Mouse (Mus musculus): ENCODE measurements at regions not wholly inside any gene's neighbourhood (a gene's known extent, or its start where the extent isn't known, plus 50 kb on each side); places are given as distances from the start of the nearest gene placed in this dataset.
A peak's percentile ranks its signal among the peaks of the same experiment; 100 is the strongest.

DNA sequence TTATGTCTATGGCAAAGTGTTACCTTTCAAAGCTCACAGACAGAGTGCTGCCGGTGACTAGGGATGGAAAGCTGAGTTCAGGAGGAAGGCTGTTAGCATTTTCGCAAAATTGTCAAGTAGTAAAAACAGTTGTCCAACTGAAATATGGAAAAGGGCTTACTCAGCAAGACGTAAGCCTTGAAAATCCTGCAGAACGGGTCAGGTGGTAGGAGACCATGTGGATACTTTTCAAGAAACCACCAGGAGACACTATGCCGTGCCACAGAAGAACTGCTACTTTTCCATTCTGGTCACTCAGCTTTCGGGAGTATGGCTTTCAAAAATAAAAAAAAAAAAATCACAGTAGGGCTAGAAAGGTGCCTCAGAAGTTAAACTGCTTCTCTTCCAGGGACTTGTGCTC is 199.1 kb upstream of the Pou3f3 start:
- no peaks in the 10 kb centered on the region for H3K36me3 ChIP-seq (ENCODE audit: control insufficient read depth, insufficient read depth, low read length)
- H3K4me1 ChIP-seq (ENCODE audit: control insufficient read depth, insufficient read depth, low read length): no peaks in the 10 kb centered on the region
- TF ChIP-seq POLR2A (IDR thresholded peaks at IDR 0.05; ENCODE audit: insufficient read depth, low read depth, low read length): no peak
- WGBS: 85% methylated on average over 6 of the region's 6 CpGs
- intact Hi-C loops (cut with DNase I): no loop called here
- H3K27me3 ChIP-seq (ENCODE audit: control insufficient read depth, insufficient read depth, low read length): no peaks in the 10 kb centered on the region
- H3K4me3 ChIP-seq: no peak overlapping the region
- H3K9ac ChIP-seq (ENCODE audit: low read depth, low read length): no peak overlapping the region
- H3K27ac ChIP-seq: no peak overlapping the region
- DNase-seq: no peak
- H3K79me2 ChIP-seq (replicated peaks; ENCODE audit: control insufficient read depth, insufficient read depth, low read length): no peaks in the 10 kb centered on the region

DNA sequence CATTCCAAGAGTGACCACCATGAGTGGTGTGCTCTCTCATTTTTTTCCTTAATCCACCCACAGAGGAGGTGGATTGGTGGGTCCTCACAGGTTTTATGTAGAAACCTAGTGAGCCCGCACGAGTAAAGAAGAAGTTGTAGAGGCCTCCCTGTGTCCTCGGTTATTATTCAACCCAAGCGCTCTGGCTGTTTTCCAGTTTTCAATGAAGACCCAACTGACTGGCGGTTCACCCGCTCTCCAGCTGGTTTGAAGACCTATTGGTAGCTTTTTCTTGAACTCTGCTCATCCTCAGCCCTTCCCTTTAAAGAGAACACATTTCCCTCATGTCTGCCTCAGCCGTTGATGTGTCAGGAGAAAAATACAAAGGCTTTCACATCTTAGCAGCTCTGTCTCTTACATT is 196.7 kb upstream of the Pou3f3 start:
- intact Hi-C loops (cut with DNase I): no loop called here
- no peak for DNase-seq
- WGBS: 91% methylated on average over 7 of the region's 7 CpGs

DNA sequence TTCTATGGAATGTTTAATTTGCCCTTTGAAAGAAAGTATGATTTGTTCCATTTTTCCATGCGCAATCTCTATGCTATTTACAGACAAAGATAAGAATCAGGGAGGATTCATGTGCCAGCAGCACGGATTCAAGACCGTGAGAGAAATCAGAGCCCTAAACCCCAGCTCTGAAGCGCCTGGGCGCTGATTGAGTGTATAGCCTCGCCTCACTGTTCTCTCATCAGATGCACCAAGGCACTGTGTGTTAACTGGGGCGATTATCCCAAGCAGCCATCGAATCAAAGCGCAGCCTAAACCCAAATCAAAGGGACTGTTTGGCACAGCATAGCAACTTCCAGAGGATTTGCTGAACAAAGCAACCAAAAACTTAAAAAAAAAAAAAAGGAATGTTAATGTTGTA is 191.1 kb upstream of the Pou3f3 start:
- H3K36me3 ChIP-seq (ENCODE audit: control insufficient read depth, insufficient read depth, low read length): no peaks in the 10 kb centered on the region
- no peaks in the 10 kb centered on the region for H3K79me2 ChIP-seq (replicated peaks; ENCODE audit: control insufficient read depth, insufficient read depth, low read length)
- H3K4me3 ChIP-seq: no peak overlapping the region
- no peaks in the 10 kb centered on the region for H3K4me1 ChIP-seq (ENCODE audit: control insufficient read depth, insufficient read depth, low read length)
- H3K27me3 ChIP-seq (ENCODE audit: control insufficient read depth, insufficient read depth, low read length): no peaks in the 10 kb centered on the region
- no peak overlapping the region for H3K27ac ChIP-seq
- TF ChIP-seq CTCF (IDR thresholded peaks at IDR 0.05): no peak
- TF ChIP-seq POLR2A (IDR thresholded peaks at IDR 0.05; ENCODE audit: insufficient read depth, low read depth, low read length): no peak
- intact Hi-C loops (cut with DNase I): no loop called here
- no peak for DNase-seq
- WGBS: 78% methylated on average over 9 of the region's 9 CpGs
- H3K9ac ChIP-seq (ENCODE audit: low read depth, low read length): no peak overlapping the region

More for the DNA sequence above, 196.7 kb upstream of the Pou3f3 start:
- Histone ChIP-seq H3K9ac (ENCODE audit: low read depth, low read length) (no peak overlapping the region), H3K27me3 (ENCODE audit: control insufficient read depth, insufficient read depth, low read length) (no peaks in the 10 kb centered on the region), H3K79me2 (replicated peaks; ENCODE audit: control insufficient read depth, insufficient read depth, low read length) (no peaks in the 10 kb centered on the region), H3K27ac (no peak overlapping the region), H3K4me1 (ENCODE audit: control insufficient read depth, insufficient read depth, low read length) (no peaks in the 10 kb centered on the region), H3K36me3 (ENCODE audit: control insufficient read depth, insufficient read depth, low read length) (no peaks in the 10 kb centered on the region), H3K4me3 (no peak overlapping the region)
- no peak for TF ChIP-seq POLR2A (IDR thresholded peaks at IDR 0.05; ENCODE audit: insufficient read depth, low read depth, low read length)
- TF ChIP-seq CTCF (IDR thresholded peaks at IDR 0.05): no peak
- TF ChIP-seq EP300 (IDR thresholded peaks at IDR 0.05; ENCODE audit: insufficient read depth, low read depth, low read length): no peak

DNA sequence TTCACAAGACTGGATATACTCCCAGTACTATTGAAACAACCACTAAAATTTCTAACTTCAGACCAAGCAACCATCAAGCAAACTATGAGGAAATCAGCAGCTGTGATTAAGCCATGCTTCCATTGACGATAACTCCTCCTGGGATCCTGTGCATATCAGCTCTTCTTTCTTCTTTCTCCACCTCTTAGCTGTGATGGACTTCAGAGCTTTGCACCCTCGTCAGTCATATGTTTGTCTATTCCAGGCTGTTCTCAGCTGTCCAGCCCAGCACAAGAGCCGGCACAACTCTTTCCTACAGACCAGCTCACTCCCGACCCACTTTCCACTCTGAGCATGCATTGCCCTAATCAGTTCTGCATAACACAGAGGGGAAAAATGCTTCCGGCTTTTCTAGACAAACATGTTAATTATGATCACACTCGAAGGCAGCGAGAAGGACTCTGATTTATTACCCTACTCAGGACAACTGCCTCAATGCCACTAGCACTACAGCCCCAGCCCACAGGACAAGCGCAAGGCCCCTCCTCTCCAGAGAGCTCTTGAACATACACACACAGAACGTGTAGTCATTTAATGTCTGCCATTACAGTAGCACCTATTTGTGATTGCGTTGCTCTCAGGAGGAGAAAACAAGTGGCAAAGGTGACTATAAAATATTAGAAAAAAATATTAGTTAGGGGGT is 190.4 kb upstream of the Pou3f3 start:
- no peaks in the 10 kb centered on the region for H3K36me3 ChIP-seq (ENCODE audit: control insufficient read depth, insufficient read depth, low read length)
- no peaks in the 10 kb centered on the region for H3K4me1 ChIP-seq (ENCODE audit: control insufficient read depth, insufficient read depth, low read length)
- no peak for DNase-seq
- H3K27ac ChIP-seq: no peak overlapping the region
- no peak for TF ChIP-seq CTCF (IDR thresholded peaks at IDR 0.05)
- TF ChIP-seq POLR2A (IDR thresholded peaks at IDR 0.05; ENCODE audit: insufficient read depth, low read depth, low read length): no peak
- TF ChIP-seq EP300 (IDR thresholded peaks at IDR 0.05; ENCODE audit: insufficient read depth, low read depth, low read length): no peak
- no peak overlapping the region for H3K4me3 ChIP-seq
- H3K27me3 ChIP-seq (ENCODE audit: control insufficient read depth, insufficient read depth, low read length): no peaks in the 10 kb centered on the region
- WGBS: 69% methylated on average over 10 of the region's 10 CpGs
- H3K9ac ChIP-seq (ENCODE audit: low read depth, low read length): no peak overlapping the region
- no peaks in the 10 kb centered on the region for H3K79me2 ChIP-seq (replicated peaks; ENCODE audit: control insufficient read depth, insufficient read depth, low read length)
- intact Hi-C loops (cut with DNase I): no loop called here

DNA sequence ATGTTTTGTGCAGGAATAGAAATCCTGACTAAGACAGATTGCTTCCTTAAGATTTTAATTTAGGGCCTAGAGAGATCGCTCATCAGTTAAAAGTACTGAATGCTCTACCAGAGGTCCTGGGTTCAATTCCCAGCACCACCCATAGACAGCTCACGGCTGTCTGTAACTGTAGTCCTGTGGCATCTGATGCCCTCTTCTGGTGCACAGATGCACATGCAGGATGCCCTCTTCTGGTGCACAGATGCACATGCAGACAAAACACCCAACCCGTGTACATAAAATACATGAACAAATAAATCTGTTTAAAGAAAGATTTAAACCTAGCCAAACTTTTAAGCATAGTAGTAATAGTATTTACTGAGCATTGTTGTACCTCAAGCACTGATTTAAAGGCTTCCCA is 181.2 kb upstream of the Pou3f3 start:
- Histone ChIP-seq H3K27ac (no peak overlapping the region), H3K27me3 (ENCODE audit: control insufficient read depth, insufficient read depth, low read length) (no peaks in the 10 kb centered on the region), H3K36me3 (ENCODE audit: control insufficient read depth, insufficient read depth, low read length) (no peaks in the 10 kb centered on the region), H3K4me1 (ENCODE audit: control insufficient read depth, insufficient read depth, low read length) (no peaks in the 10 kb centered on the region), H3K79me2 (replicated peaks; ENCODE audit: control insufficient read depth, insufficient read depth, low read length) (no peaks in the 10 kb centered on the region), H3K9ac (ENCODE audit: low read depth, low read length) (no peak overlapping the region), H3K4me3 (no peak overlapping the region)
- intact Hi-C loops (cut with DNase I): no loop called here
- TF ChIP-seq POLR2A (IDR thresholded peaks at IDR 0.05; ENCODE audit: insufficient read depth, low read depth, low read length) (no peak), CTCF (IDR thresholded peaks at IDR 0.05) (0 out of 2 replicates have a peak, but pooled peaks have one; percentile 13), EP300 (IDR thresholded peaks at IDR 0.05; ENCODE audit: insufficient read depth, low read depth, low read length) (no peak)
- WGBS: 92% methylated on average over 3 of the region's 3 CpGs
- no peak for DNase-seq

DNA sequence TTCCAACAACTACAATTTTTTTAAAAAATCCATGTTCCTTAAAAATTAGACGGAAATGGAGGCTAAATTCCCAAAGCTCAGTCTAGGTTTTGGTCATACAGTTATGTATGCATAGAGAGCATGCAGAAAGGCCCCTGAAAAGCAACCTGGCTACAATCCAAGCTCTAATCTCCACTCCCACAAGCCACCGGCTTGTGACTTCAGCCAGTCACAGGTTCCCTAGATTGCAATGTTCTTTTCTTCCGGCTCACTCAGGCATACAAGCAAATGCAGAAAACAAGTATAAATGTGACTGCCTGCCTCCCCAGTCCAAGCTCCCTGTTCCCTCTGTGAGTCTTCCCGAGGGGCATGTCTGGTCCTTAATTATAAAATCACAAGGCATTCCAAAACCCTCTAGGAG is 171.2 kb upstream of the Pou3f3 start:
- no peak overlapping the region for H3K27ac ChIP-seq
- H3K27me3 ChIP-seq (ENCODE audit: control insufficient read depth, insufficient read depth, low read length): no peaks in the 10 kb centered on the region
- H3K4me1 ChIP-seq (ENCODE audit: control insufficient read depth, insufficient read depth, low read length): no peaks in the 10 kb centered on the region; the same call in 1 of the 2 replicates
- intact Hi-C loops (cut with DNase I): loop anchor here (10.0 kb wide), 1 partner anchor 110 kb away; no protein-coding TSS in a partner anchor
- no peak for TF ChIP-seq EP300 (IDR thresholded peaks at IDR 0.05; ENCODE audit: insufficient read depth, low read depth, low read length)
- no peak for TF ChIP-seq POLR2A (IDR thresholded peaks at IDR 0.05; ENCODE audit: insufficient read depth, low read depth, low read length)
- TF ChIP-seq CTCF (IDR thresholded peaks at IDR 0.05): no peak
- H3K9ac ChIP-seq (ENCODE audit: low read depth, low read length): no peak overlapping the region
- no peaks in the 10 kb centered on the region for H3K36me3 ChIP-seq (ENCODE audit: control insufficient read depth, insufficient read depth, low read length)
- no peak overlapping the region for H3K4me3 ChIP-seq
- H3K79me2 ChIP-seq (replicated peaks; ENCODE audit: control insufficient read depth, insufficient read depth, low read length): no peaks in the 10 kb centered on the region
- no peak for DNase-seq
- WGBS: 38% methylated on average over 4 of the region's 4 CpGs

Data from heart, adult 2 months (tissue).